Mouse (Mus musculus) limb, embryonic 10.5 days (tissue): ENCODE results near the gene Dock3. TPM values are rescaled to one million over a fixed set of nuclear protein-coding genes. Genes with fewer than 3 reads are reported as not detected.
A peak's percentile ranks its signal among the peaks of the same experiment; 100 is the strongest.

Experiments
- DNase-seq: peaks from one replicate; pipeline ENCODE4 v3.0.0-alpha.2; 2017; ENCODE audit warnings: low spot score
- H3K27ac ChIP-seq: fragments of 300-500 bp; sonication (generic); 2 replicates; pipeline ENCODE4 v1.5.1; 2016; ENCODE audit warnings: mild to moderate bottlenecking
- H3K27me3 ChIP-seq: fragments of 300-500 bp; sonication (generic); 2 replicates; pipeline ENCODE4 v1.6.1; 2016; ENCODE audit warnings: low read depth, mild to moderate bottlenecking; ENCODE audit not compliant: poor library complexity, severe bottlenecking
- H3K36me3 ChIP-seq: fragments of 300-500 bp; sonication (generic); 2 replicates; pipeline ENCODE4 v1.6.1; 2016; ENCODE audit warnings: mild to moderate bottlenecking, moderate library complexity
- H3K4me1 ChIP-seq: fragments of 300-500 bp; sonication (generic); 2 replicates; pipeline ENCODE4 v1.6.1; 2016
- H3K4me3 ChIP-seq: fragments of 300-500 bp; sonication (generic); 2 replicates; pipeline ENCODE4 v1.5.1; 2016; ENCODE audit warnings: mild to moderate bottlenecking, moderate library complexity
- H3K9me3 ChIP-seq: fragments of 300-500 bp; sonication (generic); replicated peaks from 2 replicates; pipeline ENCODE4 v1.6.1; 2016; ENCODE audit warnings: mild to moderate bottlenecking
- WGBS: fragments of 180-500 bp; shearing (Covaris S2); methylation state at CpG from one replicate; pipeline ENCODE4 v1.1.7; 2016; 5-methylcytosine and 5-hydroxymethylcytosine counted together
- polyA plus RNA-seq: library from polyadenylated mRNA; unstranded; fragments of >200 nt; fragmentation: Nextera tagmentation; extraction: Ambion mirVana; gene quantifications from 2 replicates; pipeline ENCODE4 v1.2.1, GENCODE M21; 2016

The Dock3 gene
- polyA plus RNA-seq, 1 experiment from 2014 or later: 0.76 TPM

GRCm38 (mm10) chr9:106890496-106891240 is 341.0 kb downstream of the Dock3 start:
- H3K27ac ChIP-seq: peak overlapping the region; percentile 96; the same call in 1 of the 2 replicates
- H3K4me1 ChIP-seq: peaks cover 51% of the 10 kb centered on the region
- no peak for DNase-seq
- peak overlapping the region; percentile 96 for H3K4me3 ChIP-seq
- no peaks in the 10 kb centered on the region for H3K27me3 ChIP-seq
- H3K9me3 ChIP-seq: no peaks in the 10 kb centered on the region
- peaks cover 37% of the 10 kb centered on the region for H3K36me3 ChIP-seq
- WGBS: 68% methylated on average over 8 of the region's 8 CpGs

- Histone ChIP-seq H3K4me3 (peak overlapping the region; percentile 96; the same call in 1 of the 2 replicates), H3K4me1 (peaks cover 63% of the 10 kb centered on the region), H3K27ac (no peak overlapping the region)
Observed at GRCm38 (mm10) chr9:106889321-106889720, 342.4 kb downstream of the Dock3 start.

GRCm38 (mm10) chr9:106888346-106888745 is 343.4 kb downstream of the Dock3 start:
- H3K9me3 ChIP-seq: no peaks in the 10 kb centered on the region
- WGBS: 92% methylated on average over 3 of the region's 3 CpGs
- no peak for DNase-seq
- H3K27me3 ChIP-seq: no peaks in the 10 kb centered on the region
- H3K4me3 ChIP-seq: peak overlapping the region; percentile 1; the same call in 1 of the 2 replicates
- H3K36me3 ChIP-seq: peaks cover 58% of the 10 kb centered on the region
- H3K27ac ChIP-seq: no peak overlapping the region
- H3K4me1 ChIP-seq: peaks cover 69% of the 10 kb centered on the region

More at GRCm38 (mm10) chr9:106889321-106889720, 342.4 kb downstream of the Dock3 start:
- Histone ChIP-seq H3K9me3 (no peaks in the 10 kb centered on the region), H3K27me3 (no peaks in the 10 kb centered on the region), H3K36me3 (peaks cover 50% of the 10 kb centered on the region)
- DNase-seq: no peak
- 89% methylated on average over 9 of the region's 9 CpGs for WGBS

- peak; percentile 99 for DNase-seq
- Histone ChIP-seq H3K27ac (peak within 1 kb of the TSS; percentile 99), H3K4me1 (peaks cover 73% of the 10 kb centered on the region), H3K27me3 (no peaks in the 10 kb centered on the region), H3K36me3 (peaks cover 71% of the 10 kb centered on the region), H3K4me3 (peak within 1 kb of the TSS; percentile 95), H3K9me3 (no peaks in the 10 kb centered on the region)
- 2% methylated on average over 101 of the region's 101 CpGs for WGBS
Observed at GRCm38 (mm10) chr9:106886828-106887702, 344.6 kb downstream of the Dock3 start, which contains the start of gene Rbm15b. Gene Rbm15b (minus strand): TSS chr9:106887428.

GRCm38 (mm10) chr9:106885901-106886731 is 345.6 kb downstream of the Dock3 start:
- Histone ChIP-seq H3K4me3 (peak overlapping the region; percentile 95), H3K27ac (peak overlapping the region; percentile 99), H3K4me1 (peaks cover 79% of the 10 kb centered on the region), H3K36me3 (peaks cover 80% of the 10 kb centered on the region), H3K27me3 (no peaks in the 10 kb centered on the region), H3K9me3 (no peaks in the 10 kb centered on the region)
- under 1% methylated on average over 100 of the region's 107 CpGs for WGBS
- peak; percentile 69 for DNase-seq

GRCm38 (mm10) chr9:106884996-106885900 is 346.5 kb downstream of the Dock3 start:
- H3K9me3 ChIP-seq: no peaks in the 10 kb centered on the region
- peak overlapping the region; percentile 99 for H3K27ac ChIP-seq
- peak; percentile 66 for DNase-seq
- H3K27me3 ChIP-seq: no peaks in the 10 kb centered on the region
- WGBS: 25% methylated on average over 44 of the region's 44 CpGs
- peaks cover 81% of the 10 kb centered on the region for H3K36me3 ChIP-seq
- peak overlapping the region; percentile 95 for H3K4me3 ChIP-seq
- peaks cover 70% of the 10 kb centered on the region for H3K4me1 ChIP-seq

GRCm38 (mm10) chr9:106884306-106884705 is 347.4 kb downstream of the Dock3 start:
- Histone ChIP-seq H3K36me3 (peaks cover 81% of the 10 kb centered on the region), H3K27me3 (no peaks in the 10 kb centered on the region), H3K27ac (0 out of 2 replicates have a peak overlapping the region, but pooled peaks have one; percentile 99), H3K4me1 (peaks cover 60% of the 10 kb centered on the region), H3K4me3 (peak overlapping the region; percentile 95), H3K9me3 (no peaks in the 10 kb centered on the region)
- 47% methylated on average over 16 of the region's 16 CpGs for WGBS
- peak; percentile 56 for DNase-seq

- peaks cover 49% of the 10 kb centered on the region for H3K4me1 ChIP-seq
- no peaks in the 10 kb centered on the region for H3K27me3 ChIP-seq
- no peaks in the 10 kb centered on the region for H3K9me3 ChIP-seq
- H3K4me3 ChIP-seq: peak overlapping the region; percentile 27; the same call in 1 of the 2 replicates
- WGBS: 92% methylated on average over 3 of the region's 3 CpGs
- DNase-seq: no peak
- peaks cover 81% of the 10 kb centered on the region for H3K36me3 ChIP-seq
- H3K27ac ChIP-seq: no peak overlapping the region
Observed at GRCm38 (mm10) chr9:106883085-106883484, 348.6 kb downstream of the Dock3 start.

GRCm38 (mm10) chr9:106882176-106882575 is 349.5 kb downstream of the Dock3 start:
- Histone ChIP-seq H3K4me3 (no peak overlapping the region), H3K27ac (no peak overlapping the region), H3K36me3 (peaks cover 83% of the 10 kb centered on the region), H3K9me3 (no peaks in the 10 kb centered on the region), H3K4me1 (peaks cover 40% of the 10 kb centered on the region), H3K27me3 (no peaks in the 10 kb centered on the region)
- no peak for DNase-seq
- 87% methylated on average over 4 of the region's 4 CpGs for WGBS

GRCm38 (mm10) chr9:106881071-106881755 is 350.5 kb downstream of the Dock3 start:
- peaks cover 93% of the 10 kb centered on the region for H3K36me3 ChIP-seq

GRCm38 (mm10) chr9:106879471-106879870 is 352.2 kb downstream of the Dock3 start:
- DNase-seq: no peak
- Histone ChIP-seq H3K27me3 (no peaks in the 10 kb centered on the region), H3K9me3 (no peaks in the 10 kb centered on the region), H3K4me3 (no peak overlapping the region), H3K4me1 (peaks cover 25% of the 10 kb centered on the region), H3K36me3 (peaks cover 97% of the 10 kb centered on the region), H3K27ac (no peak overlapping the region)
- 84% methylated on average over 4 of the region's 4 CpGs for WGBS

More at GRCm38 (mm10) chr9:106881071-106881755, 350.5 kb downstream of the Dock3 start:
- no peaks in the 10 kb centered on the region for H3K9me3 ChIP-seq
- no peak overlapping the region for H3K4me3 ChIP-seq
- DNase-seq: no peak
- H3K27ac ChIP-seq: no peak overlapping the region
- H3K27me3 ChIP-seq: no peaks in the 10 kb centered on the region
- peaks cover 40% of the 10 kb centered on the region for H3K4me1 ChIP-seq
- 67% methylated on average over 4 of the region's 4 CpGs for WGBS
